Mouse (Mus musculus): ENCODE measurements around the gene Hic1.

DNA sequence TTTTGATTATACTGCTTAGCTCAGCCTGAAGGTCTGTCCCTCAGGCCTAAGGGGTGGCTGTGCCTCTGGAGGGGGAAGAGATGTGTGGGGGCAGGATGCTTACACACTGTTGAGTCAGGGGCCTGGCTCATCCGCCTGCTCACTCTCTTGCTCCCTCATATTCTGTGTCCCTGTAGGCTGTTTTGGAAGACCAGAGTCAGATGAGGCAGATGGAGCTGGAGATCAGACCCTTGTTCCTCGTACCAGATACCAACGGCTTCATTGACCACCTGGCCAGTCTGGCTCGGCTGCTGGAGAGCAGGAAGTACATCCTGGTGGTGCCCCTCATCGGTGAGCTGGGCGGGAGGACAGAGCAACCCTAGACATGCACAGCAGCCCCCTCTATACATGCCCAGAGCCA is 13.3 kb downstream of the Hic1 start:
- TF ChIP-seq POLR2A (IDR thresholded peaks at IDR 0.05; ENCODE audit: control insufficient read depth, extremely low read depth, insufficient read depth, low read length, poor library complexity) (no peak), CTCF (IDR thresholded peaks at IDR 0.05; ENCODE audit: borderline replicate concordance, control insufficient read depth, extremely low read depth, insufficient read depth, low read length, poor library complexity) (no peak)
